Mouse (Mus musculus): ENCODE results near the gene Tap1. TPM values are rescaled to one million over a fixed set of nuclear protein-coding genes. Genes with fewer than 3 reads are reported as not detected.

Tap1 gene
- total and polyA plus RNA-seq, 3 experiments, result 102 to 184 (median 157) TPM

Other genes with a start within 250 kb of the Tap1 start
Only the 20 nearest of the 27 such genes appear.
- gene H2-K1, start 187.2 kb upstream of the Tap1 start, total RNA-seq (2012; rRNA removed), result 1,488 and 1,753 TPM in 2 replicates
- gene H2-K1, start 187.2 kb upstream of the Tap1 start, total RNA-seq (2014; rRNA removed), result 1,386 and 1,734 TPM in 2 replicates
- 2,472 and 2,496 TPM in 2 replicates for gene H2-K1, start 187.2 kb upstream of the Tap1 start, polyA plus RNA-seq (2012; ENCODE audit: insufficient read length, low read depth)
- 8.6 and 11.9 TPM in 2 replicates for gene Ring1, start 162.9 kb upstream of the Tap1 start, total RNA-seq (2012; rRNA removed)
- gene Ring1, start 162.9 kb upstream of the Tap1 start, total RNA-seq (2014; rRNA removed), result 11.5 and 13.7 TPM in 2 replicates
- gene Ring1, start 162.9 kb upstream of the Tap1 start, polyA plus RNA-seq (2012; ENCODE audit: insufficient read length, low read depth), result 18.0 and 23.1 TPM in 2 replicates
- 44.8 and 47.1 TPM in 2 replicates for gene H2-Ke6, start 159.5 kb upstream of the Tap1 start, total RNA-seq (2012; rRNA removed)
- gene H2-Ke6, start 159.5 kb upstream of the Tap1 start, total RNA-seq (2014; rRNA removed), result 20.4 and 20.8 TPM in 2 replicates
- gene H2-Ke6, start 159.5 kb upstream of the Tap1 start, polyA plus RNA-seq (2012; ENCODE audit: insufficient read length, low read depth), result 31.7 and 34.5 TPM in 2 replicates
- gene Slc39a7, start 155.9 kb upstream of the Tap1 start, total RNA-seq (2012; rRNA removed), result 116 and 160 TPM in 2 replicates
- gene Slc39a7, start 155.9 kb upstream of the Tap1 start, total RNA-seq (2014; rRNA removed), result 96.8 and 97.2 TPM in 2 replicates
- 105 and 108 TPM in 2 replicates for gene Slc39a7, start 155.9 kb upstream of the Tap1 start, polyA plus RNA-seq (2012; ENCODE audit: insufficient read length, low read depth)
- 42.7 and 47.7 TPM in 2 replicates for gene Rxrb, start 155.7 kb upstream of the Tap1 start, total RNA-seq (2012; rRNA removed)
- gene Rxrb, start 155.7 kb upstream of the Tap1 start, total RNA-seq (2014; rRNA removed), result 27.0 and 27.4 TPM in 2 replicates
- gene Rxrb, start 155.7 kb upstream of the Tap1 start, polyA plus RNA-seq (2012; ENCODE audit: insufficient read length, low read depth), result 36.9 and 41.4 TPM in 2 replicates
- gene Col11a2, start 148.1 kb upstream of the Tap1 start, total RNA-seq (2012; rRNA removed), result 6.0 and 7.6 TPM in 2 replicates
- 3.0 and 4.5 TPM in 2 replicates for gene Col11a2, start 148.1 kb upstream of the Tap1 start, total RNA-seq (2014; rRNA removed)
- gene Col11a2, start 148.1 kb upstream of the Tap1 start, polyA plus RNA-seq (2012; ENCODE audit: insufficient read length, low read depth), result 5.8 and 7.2 TPM in 2 replicates
- gene H2-Oa, start 95.2 kb upstream of the Tap1 start, total RNA-seq (2012; rRNA removed), result 16.1 and 21.5 TPM in 2 replicates
- gene H2-Oa, start 95.2 kb upstream of the Tap1 start, total RNA-seq (2014; rRNA removed), result 32.8 and 42.7 TPM in 2 replicates
- gene H2-Oa, start 95.2 kb upstream of the Tap1 start, polyA plus RNA-seq (2012; ENCODE audit: insufficient read length, low read depth), result 30.5 and 40.4 TPM in 2 replicates
- 67.7 and 77.4 TPM in 2 replicates for gene H2-DMa, start 68.0 kb upstream of the Tap1 start, total RNA-seq (2012; rRNA removed)
- 114 and 119 TPM in 2 replicates for gene H2-DMa, start 68.0 kb upstream of the Tap1 start, total RNA-seq (2014; rRNA removed)
- gene H2-DMa, start 68.0 kb upstream of the Tap1 start, polyA plus RNA-seq (2012; ENCODE audit: insufficient read length, low read depth), result 82.5 and 112 TPM in 2 replicates
- gene Brd2, start 64.9 kb upstream of the Tap1 start, total RNA-seq (2012; rRNA removed), result 101 and 125 TPM in 2 replicates
- 137 and 141 TPM in 2 replicates for gene Brd2, start 64.9 kb upstream of the Tap1 start, total RNA-seq (2014; rRNA removed)
- gene Brd2, start 64.9 kb upstream of the Tap1 start, polyA plus RNA-seq (2012; ENCODE audit: insufficient read length, low read depth), result 247 and 252 TPM in 2 replicates
- gene H2-DMb2, start 44.2 kb upstream of the Tap1 start, total RNA-seq (2012; rRNA removed), result 107 and 135 TPM in 2 replicates
- gene H2-DMb2, start 44.2 kb upstream of the Tap1 start, total RNA-seq (2014; rRNA removed), result 173 and 199 TPM in 2 replicates
- 161 and 175 TPM in 2 replicates for gene H2-DMb2, start 44.2 kb upstream of the Tap1 start, polyA plus RNA-seq (2012; ENCODE audit: insufficient read length, low read depth)
- 60.7 and 67.0 TPM in 2 replicates for gene H2-DMb1, start 34.5 kb upstream of the Tap1 start, total RNA-seq (2012; rRNA removed)
- 77.4 and 102 TPM in 2 replicates for gene H2-DMb1, start 34.5 kb upstream of the Tap1 start, total RNA-seq (2014; rRNA removed)
- gene H2-DMb1, start 34.5 kb upstream of the Tap1 start, polyA plus RNA-seq (2012; ENCODE audit: insufficient read length, low read depth), result 147 and 149 TPM in 2 replicates
- gene Psmb9, start 211 bp downstream of the Tap1 start, total RNA-seq (2012; rRNA removed), result 435 and 547 TPM in 2 replicates
- gene Psmb9, start 211 bp downstream of the Tap1 start, total RNA-seq (2014; rRNA removed), result 156 and 159 TPM in 2 replicates
- gene Psmb9, start 211 bp downstream of the Tap1 start, polyA plus RNA-seq (2012; ENCODE audit: insufficient read length, low read depth), result 192 and 196 TPM in 2 replicates
- gene Psmb8, start 10.2 kb downstream of the Tap1 start, total RNA-seq (2012; rRNA removed), result 989 and 1,092 TPM in 2 replicates
- 846 and 857 TPM in 2 replicates for gene Psmb8, start 10.2 kb downstream of the Tap1 start, total RNA-seq (2014; rRNA removed)
- 652 and 654 TPM in 2 replicates for gene Psmb8, start 10.2 kb downstream of the Tap1 start, polyA plus RNA-seq (2012; ENCODE audit: insufficient read length, low read depth)
- gene Tap2, start 16.0 kb downstream of the Tap1 start, total RNA-seq (2012; rRNA removed), result 110 and 116 TPM in 2 replicates
- 54.8 and 62.2 TPM in 2 replicates for gene Tap2, start 16.0 kb downstream of the Tap1 start, total RNA-seq (2014; rRNA removed)
- 121 and 124 TPM in 2 replicates for gene Tap2, start 16.0 kb downstream of the Tap1 start, polyA plus RNA-seq (2012; ENCODE audit: insufficient read length, low read depth)
- 8.4 and 13.7 TPM in 2 replicates for gene H2-Ob, start 51.4 kb downstream of the Tap1 start, total RNA-seq (2012; rRNA removed)
- gene H2-Ob, start 51.4 kb downstream of the Tap1 start, total RNA-seq (2014; rRNA removed), result 31.9 and 39.7 TPM in 2 replicates
- 19.9 and 27.2 TPM in 2 replicates for gene H2-Ob, start 51.4 kb downstream of the Tap1 start, polyA plus RNA-seq (2012; ENCODE audit: insufficient read length, low read depth)
- gene H2-Ab1, start 70.1 kb downstream of the Tap1 start, total RNA-seq (2012; rRNA removed), result 114 and 158 TPM in 2 replicates
- gene H2-Ab1, start 70.1 kb downstream of the Tap1 start, total RNA-seq (2014; rRNA removed), result 105 and 119 TPM in 2 replicates
- 634 and 699 TPM in 2 replicates for gene H2-Ab1, start 70.1 kb downstream of the Tap1 start, polyA plus RNA-seq (2012; ENCODE audit: insufficient read length, low read depth)
- gene H2-Aa, start 100.3 kb downstream of the Tap1 start, total RNA-seq (2012; rRNA removed), result 385 and 450 TPM in 2 replicates
- gene H2-Aa, start 100.3 kb downstream of the Tap1 start, total RNA-seq (2014; rRNA removed), result 481 and 488 TPM in 2 replicates
- gene H2-Aa, start 100.3 kb downstream of the Tap1 start, polyA plus RNA-seq (2012; ENCODE audit: insufficient read length, low read depth), result 930 and 958 TPM in 2 replicates
- gene H2-Eb1, start 118.3 kb downstream of the Tap1 start, total RNA-seq (2012; rRNA removed), result 574 and 629 TPM in 2 replicates
- gene H2-Eb1, start 118.3 kb downstream of the Tap1 start, total RNA-seq (2014; rRNA removed), result 511 and 534 TPM in 2 replicates
- gene H2-Eb1, start 118.3 kb downstream of the Tap1 start, polyA plus RNA-seq (2012; ENCODE audit: insufficient read length, low read depth), result 898 and 899 TPM in 2 replicates
- 5.8 and 6.8 TPM in 2 replicates for gene H2-Eb2, start 138.1 kb downstream of the Tap1 start, total RNA-seq (2012; rRNA removed)
- 10.9 and 12.2 TPM in 2 replicates for gene H2-Eb2, start 138.1 kb downstream of the Tap1 start, total RNA-seq (2014; rRNA removed)
- 10.2 and 11.4 TPM in 2 replicates for gene H2-Eb2, start 138.1 kb downstream of the Tap1 start, polyA plus RNA-seq (2012; ENCODE audit: insufficient read length, low read depth)
- 1.1 and 1.2 TPM in 2 replicates for gene Btnl2, start 167.3 kb downstream of the Tap1 start, total RNA-seq (2012; rRNA removed)
- gene Btnl2, start 167.3 kb downstream of the Tap1 start, total RNA-seq (2014; rRNA removed), result 1.9 and 2.0 TPM in 2 replicates
- 4.8 and 5.6 TPM in 2 replicates for gene Btnl2, start 167.3 kb downstream of the Tap1 start, polyA plus RNA-seq (2012; ENCODE audit: insufficient read length, low read depth)

Measured in CH12.LX (cell line).